ENCODE assay signal across 7 mouse cellular contexts in the genomic region with DNA sequence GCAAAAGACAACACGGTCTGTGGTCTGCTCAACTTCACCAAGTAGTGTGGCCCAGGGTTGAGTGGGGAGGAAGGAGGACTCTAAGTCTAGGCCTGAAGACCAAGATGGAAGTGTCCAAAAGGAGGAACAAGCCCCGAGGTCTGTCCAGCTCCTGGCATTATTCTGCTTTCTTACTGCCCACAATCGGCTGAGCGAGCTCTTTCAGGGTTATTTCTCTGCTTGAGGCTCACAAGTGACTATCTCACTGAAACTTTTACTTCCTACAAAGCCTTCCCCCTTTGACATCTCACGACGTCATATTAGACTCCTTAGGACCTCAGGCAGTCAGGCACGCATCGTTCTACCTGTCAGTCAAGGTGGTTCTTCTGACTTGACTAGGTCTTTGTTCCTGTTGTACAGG. TPM values are rescaled to one million over a fixed set of nuclear protein-coding genes. Genes with fewer than 3 reads are reported as not detected.
A peak's percentile ranks its signal among the peaks of the same experiment; 100 is the strongest.
DNase-seq lines count a peak whose midpoint lies in the region; ATAC-seq and TF ChIP-seq lines count a peak whose summit lies in the region.

No protein-coding gene starts in this region.

- H3K27me3 ChIP-seq in lung, embryonic 14.5 days (ENCODE audit: insufficient read depth, low read length), result no peaks in the 10 kb centered on the region
- H3K27me3 ChIP-seq in forebrain, embryonic 13.5 days, result no peaks in the 10 kb centered on the region
- peaks cover 25% of the 10 kb centered on the region for H3K27me3 ChIP-seq in limb, embryonic 10.5 days (ENCODE audit: low read depth, poor library complexity, severe bottlenecking)
- no peaks in the 10 kb centered on the region for H3K27me3 ChIP-seq in midbrain, embryonic 16.5 days (ENCODE audit: control insufficient read depth, insufficient read depth, low read depth, low read length)

- no peak for TF ChIP-seq CTCF in lung, embryonic 14.5 days (IDR thresholded peaks at IDR 0.05; ENCODE audit: low read depth)

- peak overlapping the region; percentile 92 for H3K4me2 ChIP-seq in lung, embryonic 14.5 days
- H3K4me2 ChIP-seq in forebrain, embryonic 13.5 days, result peak overlapping the region; percentile 83
- H3K4me2 ChIP-seq in midbrain, embryonic 16.5 days (ENCODE audit: low read length), result peak overlapping the region; percentile 92

- ATAC-seq in lung, embryonic 14.5 days (ENCODE audit: insufficient read depth), result no peak
- no peak for ATAC-seq in forebrain, embryonic 13.5 days
- ATAC-seq in midbrain, embryonic 16.5 days, result peak; percentile 11

- peak; percentile 20 for DNase-seq in lung, embryonic 14.5 days
- no peak for DNase-seq in lung, postnatal 10 days
- DNase-seq in limb, embryonic 10.5 days (ENCODE audit: low spot score), result no peak
- no peak for DNase-seq in spleen, adult 12 weeks (ENCODE audit: low spot score)
- no peak for DNase-seq in right cerebral cortex, postnatal 25 days

- H3K4me3 ChIP-seq in lung, embryonic 14.5 days (ENCODE audit: low read depth, low read length), result peak overlapping the region; percentile 73
- peak overlapping the region; percentile 70 for H3K4me3 ChIP-seq in forebrain, embryonic 13.5 days
- H3K4me3 ChIP-seq in limb, embryonic 10.5 days, result peak overlapping the region; percentile 79
- H3K4me3 ChIP-seq in midbrain, embryonic 16.5 days (ENCODE audit: low read depth, low read length), result peak overlapping the region; percentile 92

- WGBS in lung, embryonic 14.5 days, result 63% methylated on average over 8 of the region's 8 CpGs
- 69% methylated on average over 8 of the region's 8 CpGs for WGBS in forebrain, embryonic 13.5 days
- 74% methylated on average over 8 of the region's 8 CpGs for WGBS in limb, embryonic 10.5 days
- 61% methylated on average over 8 of the region's 8 CpGs for WGBS in midbrain, embryonic 16.5 days

- no peaks in the 10 kb centered on the region for H3K9me3 ChIP-seq in lung, embryonic 14.5 days (ENCODE audit: low read depth, low read length)
- H3K9me3 ChIP-seq in forebrain, embryonic 13.5 days (replicated peaks), result no peaks in the 10 kb centered on the region
- H3K9me3 ChIP-seq in limb, embryonic 10.5 days (replicated peaks), result no peaks in the 10 kb centered on the region
- no peaks in the 10 kb centered on the region for H3K9me3 ChIP-seq in midbrain, embryonic 16.5 days (replicated peaks; ENCODE audit: control insufficient read depth, low read length, poor library complexity, severe bottlenecking)

- H3K4me1 ChIP-seq in lung, embryonic 14.5 days (ENCODE audit: insufficient read depth), result no peaks in the 10 kb centered on the region; the same call in 1 of the 2 replicates
- peaks cover 39% of the 10 kb centered on the region for H3K4me1 ChIP-seq in forebrain, embryonic 13.5 days
- peaks cover 34% of the 10 kb centered on the region for H3K4me1 ChIP-seq in limb, embryonic 10.5 days
- peaks cover 40% of the 10 kb centered on the region for H3K4me1 ChIP-seq in midbrain, embryonic 16.5 days (ENCODE audit: control insufficient read depth, insufficient read depth, low read length)

- no peak overlapping the region for H3K27ac ChIP-seq in lung, embryonic 14.5 days (ENCODE audit: low read depth)
- H3K27ac ChIP-seq in forebrain, embryonic 13.5 days, result no peak overlapping the region
- H3K27ac ChIP-seq in limb, embryonic 10.5 days, result peak overlapping the region; percentile 86
- H3K27ac ChIP-seq in midbrain, embryonic 16.5 days (ENCODE audit: low read length), result peak overlapping the region; percentile 90

- H3K9ac ChIP-seq in lung, embryonic 14.5 days, result peak overlapping the region; percentile 74
- H3K9ac ChIP-seq in forebrain, embryonic 13.5 days, result peak overlapping the region; percentile 78
- peak overlapping the region; percentile 88 for H3K9ac ChIP-seq in midbrain, embryonic 16.5 days (ENCODE audit: low read depth, low read length)

- H3K36me3 ChIP-seq in lung, embryonic 14.5 days (ENCODE audit: insufficient read depth), result no peaks in the 10 kb centered on the region
- H3K36me3 ChIP-seq in forebrain, embryonic 13.5 days (ENCODE audit: poor library complexity, severe bottlenecking), result 0 out of 2 replicates have a peak, but pooled peaks cover 4% of the 10 kb centered on the region
- H3K36me3 ChIP-seq in limb, embryonic 10.5 days, result no peaks in the 10 kb centered on the region
- no peaks in the 10 kb centered on the region for H3K36me3 ChIP-seq in midbrain, embryonic 16.5 days (ENCODE audit: control insufficient read depth, insufficient read depth, low read length)

RNA-seq across cellular contexts. Expression of gene Prkar2a, which starts 2.3 kb away (rescaled TPM):
- polyA plus RNA-seq in lung, embryonic 14.5 days (2014; fragmentation: Nextera tagmentation; extraction: Ambion mirVana), result 35.0 and 38.1 TPM in 2 replicates
- polyA plus RNA-seq in forebrain, embryonic 13.5 days (2015; fragmentation: Nextera tagmentation; extraction: Ambion mirVana), result 32.8 and 34.2 TPM in 2 replicates
- 27.0 and 27.8 TPM in 2 replicates for polyA plus RNA-seq in limb, embryonic 10.5 days (2016; fragmentation: Nextera tagmentation; extraction: Ambion mirVana)
- 57.3 and 69.1 TPM in 2 replicates for polyA plus RNA-seq in midbrain, embryonic 16.5 days (2015; fragmentation: Nextera tagmentation; extraction: Ambion mirVana)

RNA-seq across cellular contexts. Expression of gene Slc25a20, which starts 29.5 kb away (rescaled TPM):
- polyA plus RNA-seq in lung, embryonic 14.5 days (2014; fragmentation: Nextera tagmentation; extraction: Ambion mirVana), result 27.6 and 29.6 TPM in 2 replicates
- 39.0 and 41.3 TPM in 2 replicates for polyA plus RNA-seq in forebrain, embryonic 13.5 days (2015; fragmentation: Nextera tagmentation; extraction: Ambion mirVana)
- polyA plus RNA-seq in limb, embryonic 10.5 days (2016; fragmentation: Nextera tagmentation; extraction: Ambion mirVana), result 28.8 and 35.7 TPM in 2 replicates
- polyA plus RNA-seq in midbrain, embryonic 16.5 days (2015; fragmentation: Nextera tagmentation; extraction: Ambion mirVana), result 44.9 and 45.2 TPM in 2 replicates

RNA-seq across cellular contexts. Expression of gene Arih2, which starts 42.2 kb away (rescaled TPM):
- 41.6 and 44.9 TPM in 2 replicates for polyA plus RNA-seq in lung, embryonic 14.5 days (2014; fragmentation: Nextera tagmentation; extraction: Ambion mirVana)
- polyA plus RNA-seq in forebrain, embryonic 13.5 days (2015; fragmentation: Nextera tagmentation; extraction: Ambion mirVana), result 55.9 and 58.2 TPM in 2 replicates
- polyA plus RNA-seq in limb, embryonic 10.5 days (2016; fragmentation: Nextera tagmentation; extraction: Ambion mirVana), result 59.0 and 59.2 TPM in 2 replicates
- 48.8 and 50.4 TPM in 2 replicates for polyA plus RNA-seq in midbrain, embryonic 16.5 days (2015; fragmentation: Nextera tagmentation; extraction: Ambion mirVana)

Comparison
In these comparisons a context has a peak if more than half of its experiments do, and no peak if none do; other contexts are left out.
1. H3K27ac ChIP-seq: peak in limb, embryonic 10.5 days (single experiment) and midbrain, embryonic 16.5 days (single experiment); none in lung, embryonic 14.5 days (single experiment) and forebrain, embryonic 13.5 days (single experiment).
2. Peak in every context shown above with its lines, with median percentiles within 50 percentile points of each other: H3K4me2 ChIP-seq, H3K4me3 ChIP-seq and H3K9ac ChIP-seq.